Mouse (Mus musculus) midbrain, postnatal 0 days (tissue): ENCODE data around the gene Plekhg1. TPM values are rescaled to one million over a fixed set of nuclear protein-coding genes. Genes with fewer than 3 reads are reported as not detected.

ENCODE experiments used
- ATAC-seq: fragments of 200-750 bp; cut with Nextera tagmentation; 2 replicates; pipeline ENCODE4 v1.8.0; 2017; ENCODE audit warnings: moderate number of reproducible peaks, mild to moderate bottlenecking, moderate TSS enrichment, moderate library complexity; ENCODE audit not compliant: low FRiP score
- DNase-seq: peaks from one replicate; pipeline ENCODE4 v3.0.0-alpha.2; 2015; ENCODE audit warnings: low spot score
- H3K27ac ChIP-seq: fragments of 300-500 bp; sonication (generic); 2 replicates; pipeline ENCODE4 v1.5.1; 2014; ENCODE audit warnings: low read depth, mild to moderate bottlenecking, low read length, mixed read lengths
- H3K27me3 ChIP-seq: fragments of 300-500 bp; sonication (generic); 2 replicates; pipeline ENCODE4 v1.6.1; 2014; ENCODE audit warnings: low read length, control low read depth, mixed read lengths; ENCODE audit not compliant: insufficient read depth
- H3K36me3 ChIP-seq: fragments of 300-500 bp; sonication (generic); 2 replicates; pipeline ENCODE4 v1.6.1; 2014; ENCODE audit warnings: low read length, control low read depth, mixed read lengths; ENCODE audit not compliant: insufficient read depth
- H3K4me1 ChIP-seq: fragments of 300-500 bp; sonication (generic); 2 replicates; pipeline ENCODE4 v1.6.1; 2014; ENCODE audit warnings: mild to moderate bottlenecking, control low read depth, antibody characterized with exemption, low read length, mixed read lengths; ENCODE audit not compliant: insufficient read depth
- H3K4me2 ChIP-seq: fragments of 300-500 bp; sonication (generic); 2 replicates; pipeline ENCODE4 v1.6.1; 2014; ENCODE audit warnings: low read depth, mild to moderate bottlenecking, low read length, mixed read lengths; ENCODE audit not compliant: poor library complexity, severe bottlenecking
- H3K4me3 ChIP-seq: fragments of 300-500 bp; sonication (generic); 2 replicates; pipeline ENCODE4 v1.5.1; 2014; ENCODE audit warnings: low read depth, mild to moderate bottlenecking, low read length, moderate library complexity
- H3K9ac ChIP-seq: fragments of 300-500 bp; sonication (generic); replicated peaks from 2 replicates; pipeline ENCODE4 v1.6.1; 2014; ENCODE audit warnings: mild to moderate bottlenecking, low read length, moderate library complexity, mixed read lengths; ENCODE audit not compliant: poor library complexity, severe bottlenecking
- H3K9me3 ChIP-seq: fragments of 300-500 bp; sonication (generic); 2 replicates; pipeline ENCODE4 v1.6.1; 2016; ENCODE audit warnings: low read length, control low read depth
- CTCF ChIP-seq: IDR thresholded peaks from 2 replicates; pipeline ENCODE4 v1.5.1; 2016; ENCODE audit warnings: antibody characterized with exemption, mild to moderate bottlenecking
- WGBS: fragments of 180-500 bp; shearing (Covaris S2); extraction: QIAGEN DNeasy Blood & Tissue Kit; methylation state at CpG from one replicate; pipeline ENCODE4 v1.1.7; 2014; 5-methylcytosine and 5-hydroxymethylcytosine counted together
- polyA plus RNA-seq: library from polyadenylated mRNA; unstranded; fragments of >200 nt; fragmentation: Nextera tagmentation; extraction: Ambion mirVana; gene quantifications from 2 replicates; pipeline ENCODE4 v1.2.1, GENCODE M21; 2015
- total RNA-seq: library from RNA; depleted of rRNA; stranded (reverse); fragments of >200 nt; gene quantifications from 2 replicates; pipeline ENCODE4 v1.2.3, GENCODE M21; 2014

Plekhg1 gene
- total and polyA plus RNA-seq, 2 experiments from 2014 or later: 5.7 to 17.1 TPM

DNA sequence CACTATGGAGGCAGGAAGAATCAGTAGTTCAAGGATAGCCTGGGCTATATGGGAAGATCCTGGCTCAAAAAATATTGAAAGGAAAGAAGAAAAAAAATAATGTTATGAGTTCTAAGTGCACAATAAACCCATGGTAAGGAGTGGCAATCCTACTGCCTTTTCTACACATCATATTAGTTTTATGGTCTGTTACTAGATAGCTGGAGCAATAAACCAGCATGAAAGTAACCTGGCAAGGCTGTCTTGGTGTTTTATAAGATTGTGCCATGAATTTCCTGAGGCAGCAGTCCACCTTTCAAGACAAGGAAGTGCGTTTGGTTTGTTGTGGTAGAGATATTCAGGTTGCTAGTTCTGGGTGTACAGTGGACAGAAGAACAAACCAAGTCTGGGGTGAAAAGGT, 9.4 kb downstream of the Plekhg1 start:
- H3K36me3 ChIP-seq: no peaks in the 10 kb centered on the region
- no peaks in the 10 kb centered on the region for H3K4me1 ChIP-seq
- H3K9ac ChIP-seq: no peak overlapping the region
- WGBS: 96% methylated on average over 1 of the region's 1 CpGs
- no peak overlapping the region for H3K4me3 ChIP-seq
- H3K27me3 ChIP-seq: no peaks in the 10 kb centered on the region
- DNase-seq (no peak), ATAC-seq (no peak)
- H3K27ac ChIP-seq: no peak overlapping the region
- TF ChIP-seq CTCF: no peak
- H3K9me3 ChIP-seq: no peaks in the 10 kb centered on the region
- H3K4me2 ChIP-seq: no peak overlapping the region

DNA sequence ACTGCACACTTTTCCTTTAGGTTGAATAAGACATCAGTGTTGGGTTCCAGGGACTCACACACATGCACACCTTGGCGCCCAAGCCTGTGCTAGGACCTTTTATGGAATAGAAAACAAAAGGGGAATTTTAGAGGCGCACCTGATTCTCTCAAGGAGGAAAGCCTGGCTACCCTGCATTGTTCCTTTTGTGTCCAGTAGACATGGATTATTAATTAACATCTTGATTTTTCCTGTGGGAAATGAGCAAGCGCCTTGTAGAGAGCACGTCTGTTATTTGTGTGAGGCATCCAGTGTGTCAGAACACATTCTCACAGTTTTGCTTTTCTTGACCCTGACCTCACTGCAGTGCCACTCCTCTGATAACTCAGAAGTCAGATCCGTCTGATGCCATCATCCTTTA, 21.8 kb downstream of the Plekhg1 start:
- Histone ChIP-seq H3K4me1 (no peaks in the 10 kb centered on the region), H3K27me3 (no peaks in the 10 kb centered on the region), H3K9me3 (no peaks in the 10 kb centered on the region), H3K4me3 (no peak overlapping the region), H3K27ac (no peak overlapping the region), H3K9ac (no peak overlapping the region), H3K4me2 (no peak overlapping the region), H3K36me3 (no peaks in the 10 kb centered on the region)
- DNase-seq (no peak), ATAC-seq (no peak)
- 67% methylated on average over 5 of the region's 5 CpGs for WGBS
- TF ChIP-seq CTCF: no peak

DNA sequence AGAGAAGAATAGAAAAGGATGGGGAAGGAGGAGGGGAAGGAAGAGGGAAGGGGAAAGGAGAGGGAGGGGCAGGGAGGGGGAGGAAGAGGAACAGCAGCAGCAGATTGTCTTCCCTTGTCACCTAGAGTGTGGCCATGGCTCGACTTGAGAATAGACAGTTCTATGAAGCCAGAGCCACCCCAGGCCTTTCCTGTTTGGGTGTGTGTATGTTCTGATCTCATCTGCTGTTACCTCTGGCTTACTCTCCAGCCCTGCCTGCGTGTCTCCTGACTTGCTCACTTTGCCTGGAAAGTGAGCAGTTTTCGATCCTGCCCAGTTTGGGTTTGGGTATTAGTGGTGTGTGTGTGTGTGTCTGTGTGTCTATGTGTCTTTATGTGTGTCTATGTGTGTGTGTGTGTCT, 23.0 kb downstream of the Plekhg1 start:
- ATAC-seq: no peak
- Histone ChIP-seq H3K27me3 (no peaks in the 10 kb centered on the region), H3K4me2 (no peak overlapping the region), H3K4me3 (no peak overlapping the region), H3K4me1 (no peaks in the 10 kb centered on the region), H3K9ac (no peak overlapping the region), H3K9me3 (no peaks in the 10 kb centered on the region), H3K27ac (no peak overlapping the region), H3K36me3 (no peaks in the 10 kb centered on the region)
- no peak for DNase-seq
- no peak for TF ChIP-seq CTCF
- whole genome bisulfite sequencing: 74% methylated on average over 3 of the region's 3 CpGs

DNA sequence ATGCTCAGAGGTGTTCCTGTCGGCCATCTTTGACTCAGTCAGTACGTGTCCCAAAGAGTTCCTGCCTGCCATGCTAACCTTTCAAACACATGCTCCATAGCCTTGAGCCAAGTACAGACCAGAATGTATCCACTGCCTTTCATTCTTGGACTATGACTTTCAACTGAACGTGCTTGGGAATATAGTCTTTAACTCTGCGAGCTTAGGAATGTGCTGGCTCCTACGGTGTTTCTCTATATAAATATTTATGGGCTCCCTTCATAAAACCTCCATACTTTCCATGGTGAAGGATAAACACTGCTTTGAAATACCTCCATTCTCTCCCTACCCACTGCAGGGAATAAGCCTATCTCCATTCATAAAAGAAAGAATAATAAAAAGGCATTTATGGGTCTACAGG, 29.0 kb downstream of the Plekhg1 start:
- TF ChIP-seq CTCF: no peak
- DNase-seq (no peak), ATAC-seq (no peak)
- Histone ChIP-seq H3K4me1 (no peaks in the 10 kb centered on the region), H3K4me2 (no peak overlapping the region), H3K36me3 (no peaks in the 10 kb centered on the region), H3K27me3 (no peaks in the 10 kb centered on the region), H3K4me3 (no peak overlapping the region), H3K9me3 (no peaks in the 10 kb centered on the region), H3K9ac (no peak overlapping the region), H3K27ac (no peak overlapping the region)
- whole genome bisulfite sequencing: 79% methylated on average over 5 of the region's 5 CpGs

DNA sequence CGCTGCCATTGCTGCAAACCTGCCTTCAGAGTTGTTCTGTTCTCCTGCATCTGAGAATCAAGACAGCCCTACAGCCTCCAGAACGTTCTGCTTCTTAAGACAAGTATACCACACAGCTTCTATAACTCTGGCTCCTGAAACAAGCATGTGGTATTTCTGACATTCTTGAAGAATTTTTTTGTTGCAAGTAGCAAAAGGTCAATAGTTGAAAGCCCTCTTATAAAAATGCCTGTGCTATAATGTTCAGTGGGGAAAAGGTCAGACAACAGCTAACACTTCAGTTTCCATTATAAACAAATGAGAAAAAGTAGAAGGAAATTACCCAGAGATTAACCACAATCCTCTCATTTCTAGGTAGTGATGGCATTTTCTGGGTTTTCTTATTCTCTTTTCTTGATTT, 34.2 kb downstream of the Plekhg1 start:
- WGBS: 90% methylated on average over 2 of the region's 2 CpGs
- H3K36me3 ChIP-seq: no peaks in the 10 kb centered on the region
- no peak overlapping the region for H3K9ac ChIP-seq
- H3K27me3 ChIP-seq: no peaks in the 10 kb centered on the region
- no peak overlapping the region for H3K4me3 ChIP-seq
- H3K27ac ChIP-seq: no peak overlapping the region
- ATAC-seq (no peak), DNase-seq (no peak)
- H3K9me3 ChIP-seq: no peaks in the 10 kb centered on the region
- TF ChIP-seq CTCF: no peak
- H3K4me2 ChIP-seq: no peak overlapping the region
- H3K4me1 ChIP-seq: no peaks in the 10 kb centered on the region

DNA sequence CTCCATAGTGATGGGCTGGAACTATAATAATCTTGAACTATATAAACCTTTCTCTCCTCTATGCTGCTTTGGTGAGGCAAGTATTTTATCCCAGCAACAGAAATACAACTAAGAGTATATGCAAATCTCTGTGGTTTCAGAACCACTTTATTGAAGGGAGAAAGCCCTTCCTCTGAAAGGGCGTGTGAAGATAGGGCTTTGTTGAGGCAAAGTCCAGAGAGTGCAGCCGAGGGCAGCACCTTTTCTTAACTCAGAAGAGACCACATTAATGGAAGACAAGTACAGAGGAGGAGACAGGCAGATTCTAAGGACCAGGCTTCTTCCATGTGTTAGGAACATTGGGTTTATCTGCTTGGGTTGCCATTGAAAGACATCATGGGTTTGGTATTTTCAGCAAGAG, 36.6 kb downstream of the Plekhg1 start:
- WGBS: 88% methylated on average over 2 of the region's 2 CpGs
- ATAC-seq (no peak), DNase-seq (no peak)
- Histone ChIP-seq H3K4me2 (no peak overlapping the region), H3K4me1 (no peaks in the 10 kb centered on the region), H3K27ac (no peak overlapping the region), H3K36me3 (no peaks in the 10 kb centered on the region), H3K27me3 (no peaks in the 10 kb centered on the region), H3K9ac (no peak overlapping the region), H3K9me3 (no peaks in the 10 kb centered on the region), H3K4me3 (no peak overlapping the region)
- no peak for TF ChIP-seq CTCF
